Mouse (Mus musculus): Measurements from ENCODE around the gene Traf2. TPM values are rescaled to one million over a fixed set of nuclear protein-coding genes. Genes with fewer than 3 reads are reported as not detected.

The Traf2 gene
- polyA plus RNA-seq (2017; shearing (Covaris generic)), result 65.0 TPM

GRCm38 (mm10) chr2:25546811-25547491 lies at the start of gene Traf2:
TSS of gene Traf2 (minus strand) at chr2:25546940.

GRCm38 (mm10) chr2:25581294-25581864 lies 34.6 kb upstream of the Traf2 start, which contains the start of gene Ajm1:
TSS of gene Ajm1 (minus strand) at chr2:25581757.

GRCm38 (mm10) chr2:25574579-25575431 lies 28.1 kb upstream of the Traf2 start, which contains the start of the genes Mamdc4 and Phpt1:
TSS of gene Mamdc4 (minus strand) at chr2:25574845.
TSS of gene Phpt1 (minus strand) at chr2:25575224.

GRCm38 (mm10) chr2:25557221-25557963 lies 10.7 kb upstream of the Traf2 start, which contains the start of gene Edf1:
TSS of gene Edf1 (plus strand) at chr2:25557847.

GRCm38 (mm10) chr2:25501593-25502486 lies 44.9 kb downstream of the Traf2 start, which contains the start of gene C8g:
TSS of gene C8g (minus strand) at chr2:25501719.

GRCm38 (mm10) chr2:25500576-25501405 lies 45.9 kb downstream of the Traf2 start, which contains the start of gene Fbxw5:
TSS of gene Fbxw5 (plus strand) at chr2:25500750.

GRCm38 (mm10) chr2:25493476-25493961 lies 53.2 kb downstream of the Traf2 start, which contains the start of gene Lcn12:
TSS of gene Lcn12 (minus strand) at chr2:25493911.

GRCm38 (mm10) chr2:25469969-25470368 lies 76.8 kb downstream of the Traf2 start, which contains the start of gene Ptgds:
TSS of gene Ptgds (minus strand) at chr2:25470046.

Other genes starting within 250 kb of the Traf2 start
- not detected for gene Grin1, start 227.8 kb downstream of the Traf2 start, polyA plus RNA-seq (2017; shearing (Covaris generic))
- gene Man1b1, start 214.6 kb downstream of the Traf2 start, polyA plus RNA-seq (2017; shearing (Covaris generic)), result 49.9 TPM
- gene Dpp7, start 190.6 kb downstream of the Traf2 start, polyA plus RNA-seq (2017; shearing (Covaris generic)), result 20.8 TPM
- gene Uap1l1, start 181.3 kb downstream of the Traf2 start, polyA plus RNA-seq (2017; shearing (Covaris generic)), result 27.9 TPM
- 0.80 TPM for gene Sapcd2, start 174.6 kb downstream of the Traf2 start, polyA plus RNA-seq (2017; shearing (Covaris generic))
- not detected for gene Entpd2, start 151.1 kb downstream of the Traf2 start, polyA plus RNA-seq (2017; shearing (Covaris generic))
- gene Npdc1, start 147.6 kb downstream of the Traf2 start, polyA plus RNA-seq (2017; shearing (Covaris generic)), result 4.5 TPM
- 1.6 TPM for gene Fut7, start 123.7 kb downstream of the Traf2 start, polyA plus RNA-seq (2017; shearing (Covaris generic))
- gene Abca2, start 118.2 kb downstream of the Traf2 start, polyA plus RNA-seq (2017; shearing (Covaris generic)), result 58.8 TPM
- 3.2 TPM for gene Clic3, start 90.1 kb downstream of the Traf2 start, polyA plus RNA-seq (2017; shearing (Covaris generic))
- 57.3 TPM for gene Paxx, start 85.8 kb downstream of the Traf2 start, polyA plus RNA-seq (2017; shearing (Covaris generic))
- gene Ptgds, start 76.9 kb downstream of the Traf2 start, polyA plus RNA-seq (2017; shearing (Covaris generic)), result not detected
- gene Lcn12, start 53.0 kb downstream of the Traf2 start, polyA plus RNA-seq (2017; shearing (Covaris generic)), result not detected
- gene Fbxw5, start 46.2 kb downstream of the Traf2 start, polyA plus RNA-seq (2017; shearing (Covaris generic)), result 67.4 TPM
- 5.9 TPM for gene C8g, start 45.2 kb downstream of the Traf2 start, polyA plus RNA-seq (2017; shearing (Covaris generic))
- gene Edf1, start 10.9 kb upstream of the Traf2 start, polyA plus RNA-seq (2017; shearing (Covaris generic)), result 209 TPM
- gene Mamdc4, start 27.9 kb upstream of the Traf2 start, polyA plus RNA-seq (2017; shearing (Covaris generic)), result 2.0 TPM
- 48.3 TPM for gene Phpt1, start 28.3 kb upstream of the Traf2 start, polyA plus RNA-seq (2017; shearing (Covaris generic))
- gene Ajm1, start 34.8 kb upstream of the Traf2 start, polyA plus RNA-seq (2017; shearing (Covaris generic)), result not detected
- 41.4 TPM for gene Rabl6, start 61.6 kb upstream of the Traf2 start, polyA plus RNA-seq (2017; shearing (Covaris generic))
- not detected for gene Ccdc183, start 70.7 kb upstream of the Traf2 start, polyA plus RNA-seq (2017; shearing (Covaris generic))
- gene Tmem141, start 75.1 kb upstream of the Traf2 start, polyA plus RNA-seq (2017; shearing (Covaris generic)), result 3.4 TPM
- not detected for gene Fcna, start 81.1 kb upstream of the Traf2 start, polyA plus RNA-seq (2017; shearing (Covaris generic))
- gene Lcn8, start 106.2 kb upstream of the Traf2 start, polyA plus RNA-seq (2017; shearing (Covaris generic)), result not detected
- gene Lcn5, start 111.0 kb upstream of the Traf2 start, polyA plus RNA-seq (2017; shearing (Covaris generic)), result not detected
- gene Lcn6, start 129.8 kb upstream of the Traf2 start, polyA plus RNA-seq (2017; shearing (Covaris generic)), result not detected
- gene Lcn10, start 135.8 kb upstream of the Traf2 start, polyA plus RNA-seq (2017; shearing (Covaris generic)), result not detected
- gene Obp2a, start 153.1 kb upstream of the Traf2 start, polyA plus RNA-seq (2017; shearing (Covaris generic)), result not detected
- 21.5 TPM for gene Bmyc, start 159.8 kb upstream of the Traf2 start, polyA plus RNA-seq (2017; shearing (Covaris generic))
- not detected for gene Obp2b, start 190.1 kb upstream of the Traf2 start, polyA plus RNA-seq (2017; shearing (Covaris generic))
- gene Lcn3, start 218.6 kb upstream of the Traf2 start, polyA plus RNA-seq (2017; shearing (Covaris generic)), result not detected
- gene Lcn11, start 230.1 kb upstream of the Traf2 start, polyA plus RNA-seq (2017; shearing (Covaris generic)), result not detected
- gene Gm13539, start 235.3 kb upstream of the Traf2 start, polyA plus RNA-seq (2017; shearing (Covaris generic)), result not detected

All from effector memory CD4-positive, alpha-beta T cell, adult 5 months (primary cell).